Mouse (Mus musculus): Measurements from ENCODE around the gene Gm14569.

Gm14569 gene

GRCm38 (mm10) chrX:36491730-36492129, at the start of gene Gm14569:
Gene Gm14569, minus strand, starts transcription at chrX:36491830.
- no peak for DNase-seq (ENCODE audit: low read depth)

GRCm38 (mm10) chrX:36534514-36534913, 42.9 kb upstream of the Gm14569 start:
- DNase-seq (ENCODE audit: low read depth) = peak; percentile 53

DNA sequence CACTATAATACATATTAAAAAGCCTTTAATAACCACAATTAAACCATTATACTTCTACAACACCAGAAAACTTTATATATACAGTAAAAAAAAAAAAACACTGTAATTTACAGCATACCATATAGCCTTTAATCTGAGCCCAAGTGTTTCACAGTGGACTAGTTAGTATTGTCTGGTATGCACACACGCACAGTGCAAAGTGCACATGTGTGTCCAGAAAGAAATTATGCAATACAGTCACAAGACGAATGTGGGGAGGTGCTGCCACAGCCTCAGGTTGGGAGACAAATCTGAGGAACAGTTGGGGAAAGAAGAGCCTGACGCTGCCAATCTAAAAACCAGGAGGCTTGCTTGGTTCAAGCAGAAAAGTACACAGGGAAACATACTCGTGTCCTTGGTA, 42.1 kb upstream of the Gm14569 start:
- DNase-seq (ENCODE audit: low read depth) = no peak

- no peak for DNase-seq (ENCODE audit: low read depth)
These were observed 38.6 kb upstream of the Gm14569 start for GRCm38 (mm10) chrX:36530251-36530650.

- DNase-seq (ENCODE audit: low read depth) = no peak
These were observed 32.1 kb upstream of the Gm14569 start for GRCm38 (mm10) chrX:36523729-36524128.

- no peak for DNase-seq (ENCODE audit: low read depth)
These were observed 22.1 kb upstream of the Gm14569 start for GRCm38 (mm10) chrX:36513726-36514125.

DNA sequence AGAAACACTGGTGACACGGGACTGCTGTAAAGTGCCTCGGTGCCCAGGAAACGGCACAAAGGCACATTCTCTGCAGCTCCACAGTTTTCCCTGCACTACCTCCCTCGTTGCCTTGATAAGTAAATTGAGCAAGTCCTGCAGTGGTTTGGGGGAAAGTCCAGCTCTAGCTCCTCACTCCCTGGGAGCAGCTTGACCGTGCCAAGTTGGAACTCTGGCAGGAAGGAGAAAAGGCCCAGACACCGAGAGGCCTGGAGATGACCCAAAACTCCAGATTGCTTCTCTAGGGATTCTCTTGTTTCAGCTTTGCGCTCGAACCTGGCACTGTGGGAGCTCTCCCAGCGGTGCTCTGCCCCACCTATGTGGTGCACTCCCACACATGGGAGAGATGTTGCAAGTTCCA, 21.6 kb upstream of the Gm14569 start:
- DNase-seq (ENCODE audit: low read depth) = no peak

GRCm38 (mm10) chrX:36506863-36507262, 15.2 kb upstream of the Gm14569 start:
- DNase-seq (ENCODE audit: low read depth) = peak; percentile 10

DNA sequence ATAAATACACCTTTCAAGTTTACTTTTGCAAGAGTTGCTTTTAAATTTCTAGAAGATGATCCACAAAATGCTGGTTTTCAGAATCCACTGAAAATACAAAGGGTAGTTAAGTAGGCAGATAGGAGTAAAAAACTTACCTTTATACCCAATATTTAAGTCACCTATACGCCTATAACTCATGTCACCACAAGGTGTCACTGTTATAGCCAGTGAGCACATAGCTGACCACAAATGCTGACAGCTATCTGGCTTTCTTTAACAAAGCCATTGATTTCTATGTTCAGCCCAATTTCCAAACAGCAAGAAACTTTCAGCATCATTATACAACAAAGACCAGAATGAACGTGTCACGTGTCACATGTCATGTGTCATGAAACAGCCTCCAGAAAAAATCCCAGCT, 2.1 kb downstream of the Gm14569 start:
- no peak for DNase-seq (ENCODE audit: low read depth)

- DNase-seq (ENCODE audit: low read depth) = no peak
These were observed 3.6 kb downstream of the Gm14569 start for GRCm38 (mm10) chrX:36487996-36488395.

DNA sequence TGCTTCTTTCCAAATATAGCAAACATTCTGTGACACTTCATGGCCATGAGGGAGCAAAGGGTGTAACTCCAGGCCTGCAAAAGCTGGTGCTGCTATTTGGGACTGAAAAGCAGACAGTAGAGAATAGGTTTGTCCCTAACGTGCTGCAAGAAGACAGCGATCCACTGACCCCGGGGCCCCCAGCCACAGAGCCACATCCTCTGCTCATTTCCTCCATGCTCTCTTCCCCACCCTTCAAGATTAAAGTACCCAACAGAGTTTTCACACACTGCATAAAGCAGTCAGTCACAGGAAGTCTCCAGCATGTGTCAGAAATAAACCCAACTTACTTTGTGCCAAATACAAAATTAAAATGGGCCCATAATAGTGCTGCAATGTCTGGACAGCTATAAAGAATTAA, 16.8 kb downstream of the Gm14569 start:
- no peak for DNase-seq (ENCODE audit: low read depth)

- DNase-seq (ENCODE audit: low read depth) = no peak
These were observed 17.4 kb downstream of the Gm14569 start for GRCm38 (mm10) chrX:36474103-36474751.

DNA sequence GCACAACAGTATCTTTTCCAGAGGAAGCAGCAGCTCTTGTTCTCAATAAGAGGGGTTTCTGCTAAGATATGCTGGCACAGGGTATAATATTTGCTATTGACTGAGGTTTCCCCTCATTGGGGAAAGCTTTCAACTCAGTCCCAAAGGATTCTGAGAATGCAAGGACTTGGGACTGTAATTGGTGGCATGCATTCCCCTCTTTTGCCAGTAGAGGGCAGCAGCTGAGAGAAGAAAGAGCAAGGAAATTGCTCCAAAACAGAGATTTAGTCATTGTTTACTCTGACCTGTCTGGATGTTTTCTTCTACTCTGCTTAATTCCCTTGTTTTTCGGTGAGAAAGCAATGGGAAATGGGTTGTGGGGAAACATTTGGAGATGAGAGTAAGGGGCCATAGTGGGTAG, 35.6 kb downstream of the Gm14569 start:
- DNase-seq (ENCODE audit: low read depth) = no peak

GRCm38 (mm10) chrX:36437932-36438331, 53.7 kb downstream of the Gm14569 start:
- DNase-seq (ENCODE audit: low read depth) = no peak

DNA sequence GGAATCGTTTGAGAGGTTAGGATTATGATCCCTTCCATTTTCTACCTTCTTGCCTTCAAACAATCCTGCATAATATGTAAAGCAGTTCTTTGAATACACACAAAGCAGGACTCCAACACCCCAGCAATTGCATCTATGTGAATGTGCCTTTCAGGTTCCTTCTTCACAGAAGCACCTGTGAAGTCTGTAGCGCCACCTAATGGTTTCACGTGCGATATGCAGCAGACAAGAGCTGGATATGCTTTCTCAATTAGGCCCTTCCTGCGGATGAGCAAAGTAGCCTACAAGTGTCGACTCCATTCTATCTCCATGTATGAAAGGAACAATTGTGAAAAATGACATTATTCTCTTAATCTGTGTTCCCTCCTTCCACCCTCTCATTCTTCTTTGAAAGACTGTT, 56.6 kb downstream of the Gm14569 start:
- no peak for DNase-seq (ENCODE audit: low read depth)

DNA sequence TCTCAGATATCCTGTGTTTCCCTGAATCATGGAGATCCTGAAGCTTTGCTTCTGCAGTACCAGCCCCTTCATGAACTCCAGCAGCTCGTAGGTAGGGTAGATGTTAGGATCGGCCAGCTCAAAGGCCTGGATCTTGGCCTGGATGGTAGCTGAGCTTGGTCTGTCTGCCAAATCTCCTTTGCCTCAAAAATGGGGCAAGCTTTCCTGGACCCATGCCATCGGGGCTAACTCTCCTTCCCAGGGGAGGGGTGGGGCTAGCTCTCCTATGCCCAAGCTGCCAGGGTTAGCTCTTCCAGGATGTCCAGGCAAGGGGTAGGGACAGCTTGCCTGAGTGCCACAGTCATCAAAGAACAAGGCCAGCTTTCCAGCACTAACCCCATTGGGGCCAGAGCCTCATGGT, 72.5 kb downstream of the Gm14569 start:
- no peak for DNase-seq (ENCODE audit: low read depth)

DNA sequence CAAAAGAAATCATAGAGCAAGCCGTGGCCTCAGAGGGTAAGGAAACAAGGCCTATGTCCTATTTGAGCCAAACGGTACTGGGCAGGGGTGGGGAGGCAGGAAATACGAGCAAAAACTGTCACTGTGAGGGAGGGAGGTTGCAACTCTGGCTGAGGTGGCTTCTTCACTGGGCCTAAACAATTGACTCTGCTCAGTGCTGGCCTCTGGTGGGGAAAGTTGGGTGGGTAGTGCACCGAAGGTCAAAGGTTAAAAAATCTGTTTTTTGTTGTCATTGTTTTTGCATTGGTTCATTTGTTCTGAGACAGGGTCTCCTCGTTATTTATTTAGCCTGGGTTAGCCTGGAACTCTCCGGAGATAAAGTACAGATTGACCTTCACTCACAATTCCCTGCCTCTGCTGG, 89.3 kb downstream of the Gm14569 start:
- DNase-seq (ENCODE audit: low read depth) = peak; percentile 6

- DNase-seq (ENCODE audit: low read depth) = no peak
These were observed 90.7 kb downstream of the Gm14569 start, which contains the start of gene Gm6268 for GRCm38 (mm10) chrX:36400980-36401379. Gene Gm6268, plus strand, starts transcription at chrX:36401280.

DNA sequence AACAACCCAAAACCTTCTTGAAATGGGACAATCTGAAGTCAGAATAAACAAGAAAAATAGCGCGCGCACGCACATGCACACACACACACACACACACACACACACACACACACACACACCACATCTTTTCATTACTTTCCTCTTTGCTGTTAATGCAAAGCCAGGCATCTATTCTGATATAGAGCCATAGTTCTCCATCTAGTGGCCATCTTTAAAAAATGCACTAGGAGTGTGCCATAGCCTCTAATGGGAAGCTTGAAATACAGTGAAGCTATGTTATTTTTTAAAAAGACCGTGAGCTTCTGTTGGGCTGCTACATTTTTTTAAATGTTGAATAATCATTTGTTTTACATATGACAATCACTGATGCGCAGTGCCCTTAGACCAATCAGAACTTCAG, 98.4 kb downstream of the Gm14569 start:
- peak; percentile 1 for DNase-seq (ENCODE audit: low read depth)

GRCm38 (mm10) chrX:36392672-36393071, 99.0 kb downstream of the Gm14569 start:
- no peak for DNase-seq (ENCODE audit: low read depth)

- no peak for DNase-seq (ENCODE audit: low read depth)
These were observed 101.1 kb downstream of the Gm14569 start for GRCm38 (mm10) chrX:36390503-36390902.

GRCm38 (mm10) chrX:36389971-36390370, 101.7 kb downstream of the Gm14569 start:
- DNase-seq (ENCODE audit: low read depth) = no peak

DNA sequence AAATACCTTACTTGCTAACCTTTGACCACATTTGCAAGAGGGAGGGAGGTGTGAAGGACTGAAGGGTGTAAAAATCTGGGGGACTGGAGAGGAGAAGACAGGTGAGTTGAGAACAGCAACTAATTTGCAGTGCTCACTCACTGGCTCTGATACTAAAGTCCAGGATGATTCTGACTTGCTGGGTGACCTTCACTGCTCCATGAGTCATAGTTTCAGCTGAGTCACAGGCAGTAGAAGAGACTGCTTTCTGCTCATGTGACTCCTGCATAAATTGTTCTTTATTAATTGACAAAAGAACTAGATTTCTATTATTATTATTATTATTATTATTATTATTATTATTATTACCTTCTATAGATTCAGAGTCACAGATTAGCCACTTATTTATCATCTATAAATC, 106.3 kb downstream of the Gm14569 start:
- no peak for DNase-seq (ENCODE audit: low read depth)
